Mouse (Mus musculus): ENCODE results near the gene Pacsin1. TPM values are rescaled to one million over a fixed set of nuclear protein-coding genes. Genes with fewer than 3 reads are reported as not detected.
A peak's percentile ranks its signal among the peaks of the same experiment; 100 is the strongest.
"Not testable (repeated sequence)": the region's sequence is repeated elsewhere in the genome, so short reads cannot be mapped to it uniquely, and the experiment has no call there.

Pacsin1 gene
- polyA plus RNA-seq, 1 experiment from 2014 or later, result 11.6 TPM

GRCm38 (mm10) chr17:27638921-27639332 is 16.4 kb upstream of the Pacsin1 start:
- Histone ChIP-seq H3K9ac (no peak overlapping the region), H3K36me3 (no peaks in the 10 kb centered on the region), H3K4me3 (no peak overlapping the region), H3K27me3 (replicated peaks) (no peaks in the 10 kb centered on the region), H3K4me1 (peaks cover 30% of the 10 kb centered on the region), H3K27ac (no peak overlapping the region), H3K9me3 (no peaks in the 10 kb centered on the region), H3K4me2 (replicated peaks) (no peak overlapping the region)
- WGBS, result 85% methylated on average over 20 of the region's 20 CpGs
- ATAC-seq (ENCODE audit: low FRiP score, low read depth), result no peak

DNA sequence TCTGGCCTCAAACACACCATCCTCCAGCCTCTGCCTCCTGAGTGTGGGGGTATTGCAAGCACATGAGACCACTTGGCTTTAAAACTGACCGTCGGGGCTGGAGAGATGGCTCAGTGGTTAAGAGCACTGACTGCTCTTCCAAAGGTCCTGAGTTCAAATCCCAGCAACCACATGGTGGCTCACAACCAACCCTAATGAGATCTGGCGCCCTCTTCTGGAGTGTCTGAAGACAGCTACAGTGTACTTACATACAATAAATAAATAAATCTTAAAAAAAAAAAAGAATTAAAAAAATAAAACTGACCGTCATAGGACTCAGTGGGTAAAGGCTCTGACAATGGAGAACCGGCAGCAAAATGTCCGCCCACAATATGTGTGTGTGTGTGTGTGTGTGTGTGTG is 15.5 kb upstream of the Pacsin1 start:
- not testable (repeated sequence) for H3K9ac ChIP-seq; H3K4me2 ChIP-seq (replicated peaks); H3K36me3 ChIP-seq; H3K27me3 ChIP-seq (replicated peaks); H3K4me3 ChIP-seq; ATAC-seq (ENCODE audit: low FRiP score, low read depth); H3K27ac ChIP-seq; H3K9me3 ChIP-seq
- 92% methylated on average over 6 of the region's 6 CpGs for WGBS
- peaks cover 23% of the 10 kb centered on the region for H3K4me1 ChIP-seq

GRCm38 (mm10) chr17:27642491-27643062 is 12.7 kb upstream of the Pacsin1 start:
- Histone ChIP-seq H3K27ac (peak overlapping the region; percentile 74), H3K4me3 (peak overlapping the region; percentile 5; the same call in 1 of the 2 replicates), H3K36me3 (no peaks in the 10 kb centered on the region), H3K27me3 (replicated peaks) (0 out of 2 replicates have a peak, but pooled peaks cover 4% of the 10 kb centered on the region), H3K4me2 (replicated peaks) (peak overlapping the region; percentile 42), H3K9me3 (no peaks in the 10 kb centered on the region), H3K9ac (no peak overlapping the region), H3K4me1 (peaks cover 13% of the 10 kb centered on the region)
- WGBS, result 3% methylated on average over 12 of the region's 12 CpGs
- ATAC-seq (ENCODE audit: low FRiP score, low read depth), result peak; percentile 91

- Histone ChIP-seq H3K9me3 (no peaks in the 10 kb centered on the region), H3K4me2 (replicated peaks) (peak overlapping the region; percentile 42), H3K27ac (peak overlapping the region; percentile 74), H3K4me3 (no peak overlapping the region), H3K27me3 (replicated peaks) (0 out of 2 replicates have a peak, but pooled peaks cover 4% of the 10 kb centered on the region), H3K36me3 (no peaks in the 10 kb centered on the region), H3K9ac (no peak overlapping the region), H3K4me1 (peaks cover 13% of the 10 kb centered on the region)
- 36% methylated on average over 6 of the region's 6 CpGs for WGBS
- ATAC-seq (ENCODE audit: low FRiP score, low read depth), result peak; percentile 54; the same call in 1 of the 2 replicates
These were observed 12.2 kb upstream of the Pacsin1 start for GRCm38 (mm10) chr17:27643101-27643500.

- 83% methylated on average over 9 of the region's 9 CpGs for WGBS
- Histone ChIP-seq H3K9ac (no peak overlapping the region), H3K36me3 (no peaks in the 10 kb centered on the region)
These were observed 11.6 kb upstream of the Pacsin1 start for GRCm38 (mm10) chr17:27643756-27644155.

GRCm38 (mm10) chr17:27644572-27644971 is 10.7 kb upstream of the Pacsin1 start:
- H3K27ac ChIP-seq, result no peak overlapping the region

More at GRCm38 (mm10) chr17:27643756-27644155, 11.6 kb upstream of the Pacsin1 start:
- no peak overlapping the region for H3K27ac ChIP-seq
- peaks cover 13% of the 10 kb centered on the region for H3K4me1 ChIP-seq
- no peak overlapping the region for H3K4me3 ChIP-seq
- H3K27me3 ChIP-seq (replicated peaks), result 0 out of 2 replicates have a peak, but pooled peaks cover 4% of the 10 kb centered on the region
- ATAC-seq (ENCODE audit: low FRiP score, low read depth), result no peak
- H3K4me2 ChIP-seq (replicated peaks), result no peak overlapping the region
- H3K9me3 ChIP-seq, result no peaks in the 10 kb centered on the region

DNA sequence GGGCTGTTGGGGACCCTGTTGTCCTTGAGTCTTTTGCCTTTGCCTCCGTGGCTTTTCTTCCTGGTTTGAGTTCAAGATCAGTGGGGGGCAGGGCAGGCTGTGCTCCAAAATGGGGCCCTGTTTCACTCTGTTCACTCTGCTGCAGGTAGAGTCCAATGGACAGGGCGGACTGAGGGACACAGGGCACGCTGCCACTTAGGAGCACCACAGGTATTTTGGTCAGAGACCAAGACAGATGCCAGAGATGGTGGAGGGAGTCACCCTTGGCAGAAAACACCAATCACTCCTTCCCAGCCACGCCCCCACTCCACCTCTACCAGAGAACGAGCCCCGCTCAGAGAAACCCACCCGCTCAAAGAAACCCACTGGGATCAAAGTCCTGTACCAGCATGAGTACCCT is 9.5 kb upstream of the Pacsin1 start:
- Histone ChIP-seq H3K36me3 (no peaks in the 10 kb centered on the region), H3K4me3 (no peak overlapping the region), H3K4me1 (peaks cover 13% of the 10 kb centered on the region), H3K27ac (no peak overlapping the region), H3K4me2 (replicated peaks) (no peak overlapping the region), H3K27me3 (replicated peaks) (0 out of 2 replicates have a peak, but pooled peaks cover 4% of the 10 kb centered on the region), H3K9me3 (no peaks in the 10 kb centered on the region), H3K9ac (no peak overlapping the region)
- WGBS, result 38% methylated on average over 7 of the region's 7 CpGs
- no peak for ATAC-seq (ENCODE audit: low FRiP score, low read depth)

More at GRCm38 (mm10) chr17:27644572-27644971, 10.7 kb upstream of the Pacsin1 start:
- H3K4me3 ChIP-seq, result no peak overlapping the region
- peaks cover 13% of the 10 kb centered on the region for H3K4me1 ChIP-seq
- no peak overlapping the region for H3K9ac ChIP-seq
- no peaks in the 10 kb centered on the region for H3K36me3 ChIP-seq
- H3K4me2 ChIP-seq (replicated peaks), result no peak overlapping the region
- ATAC-seq (ENCODE audit: low FRiP score, low read depth), result no peak
- 47% methylated on average over 2 of the region's 2 CpGs for WGBS
- H3K27me3 ChIP-seq (replicated peaks), result 0 out of 2 replicates have a peak, but pooled peaks cover 4% of the 10 kb centered on the region
- no peaks in the 10 kb centered on the region for H3K9me3 ChIP-seq

DNA sequence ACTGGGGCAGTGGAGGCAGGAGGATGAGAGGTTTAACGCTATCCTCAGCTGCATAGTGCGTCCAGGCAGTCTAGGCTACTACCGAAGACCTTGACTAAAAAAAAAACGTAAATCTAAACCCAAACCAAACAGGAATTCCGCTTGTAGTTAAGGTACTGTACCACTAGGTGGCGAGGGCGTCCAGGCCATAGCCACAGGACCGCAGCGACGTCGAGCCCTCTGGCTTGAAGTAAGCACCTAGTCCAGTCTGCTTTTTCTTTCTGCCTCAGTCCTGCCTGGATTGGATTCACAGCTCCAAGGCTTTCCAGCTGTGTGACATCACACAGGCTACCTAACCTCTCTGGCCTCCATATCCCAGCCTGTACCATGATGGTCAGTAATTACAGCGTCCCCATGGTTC is 5.1 kb upstream of the Pacsin1 start:
- WGBS, result 13% methylated on average over 12 of the region's 12 CpGs
- no peak overlapping the region for H3K9ac ChIP-seq
- H3K36me3 ChIP-seq, result no peaks in the 10 kb centered on the region
- no peaks in the 10 kb centered on the region for H3K9me3 ChIP-seq
- no peak overlapping the region for H3K4me2 ChIP-seq (replicated peaks)
- H3K4me1 ChIP-seq, result peaks cover 10% of the 10 kb centered on the region; the same call in 1 of the 2 replicates
- H3K27ac ChIP-seq, result no peak overlapping the region
- no peak for ATAC-seq (ENCODE audit: low FRiP score, low read depth)
- no peak overlapping the region for H3K4me3 ChIP-seq
- H3K27me3 ChIP-seq (replicated peaks), result peaks cover 9% of the 10 kb centered on the region

- H3K4me3 ChIP-seq, result no peak overlapping the region
- no peaks in the 10 kb centered on the region for H3K9me3 ChIP-seq
- H3K4me1 ChIP-seq, result peaks cover 14% of the 10 kb centered on the region
- H3K36me3 ChIP-seq, result no peaks in the 10 kb centered on the region
- no peak overlapping the region for H3K27ac ChIP-seq
- no peak overlapping the region for H3K4me2 ChIP-seq (replicated peaks)
- 82% methylated on average over 13 of the region's 13 CpGs for WGBS
- H3K27me3 ChIP-seq (replicated peaks), result peaks cover 13% of the 10 kb centered on the region
- ATAC-seq (ENCODE audit: low FRiP score, low read depth), result no peak
- no peak overlapping the region for H3K9ac ChIP-seq
These were observed 4.7 kb upstream of the Pacsin1 start for GRCm38 (mm10) chr17:27650586-27650985.

- peaks cover 23% of the 10 kb centered on the region for H3K4me1 ChIP-seq
- H3K36me3 ChIP-seq, result no peaks in the 10 kb centered on the region
- H3K27me3 ChIP-seq (replicated peaks), result peaks cover 24% of the 10 kb centered on the region
- no peak overlapping the region for H3K4me2 ChIP-seq (replicated peaks)
- WGBS, result 84% methylated on average over 23 of the region's 23 CpGs
- H3K4me3 ChIP-seq, result no peak overlapping the region
- H3K9ac ChIP-seq, result no peak overlapping the region
- ATAC-seq (ENCODE audit: low FRiP score, low read depth), result no peak
- H3K27ac ChIP-seq, result no peak overlapping the region
- H3K9me3 ChIP-seq, result no peaks in the 10 kb centered on the region
These were observed 3.1 kb upstream of the Pacsin1 start for GRCm38 (mm10) chr17:27652046-27652790.

- Histone ChIP-seq H3K4me1 (peaks cover 23% of the 10 kb centered on the region), H3K9me3 (no peaks in the 10 kb centered on the region)
- WGBS, result 55% methylated on average over 10 of the region's 10 CpGs
These were observed 1.9 kb upstream of the Pacsin1 start for GRCm38 (mm10) chr17:27653253-27653959.

DNA sequence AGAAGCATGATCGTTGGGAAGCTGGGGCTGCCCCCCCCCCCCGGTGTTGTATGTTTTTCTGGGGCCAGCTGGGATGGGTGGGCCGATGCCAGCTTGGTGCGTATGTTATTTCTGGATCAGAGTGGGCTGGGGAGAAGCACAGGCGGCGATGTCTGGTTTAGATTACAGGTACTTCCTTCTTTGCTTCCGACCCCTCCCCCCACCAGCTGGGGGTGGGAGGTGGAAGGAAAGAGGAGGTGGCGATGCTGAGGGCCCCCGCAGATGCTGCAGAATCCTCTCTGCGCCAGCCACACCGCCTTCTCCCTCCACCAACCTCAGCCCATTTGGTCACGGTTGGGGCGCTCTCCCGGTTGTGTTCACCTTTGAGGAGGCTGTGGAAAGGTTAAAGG is 696 bp downstream of the Pacsin1 start:
- no peak for ATAC-seq (ENCODE audit: low FRiP score, low read depth)
- Histone ChIP-seq H3K9me3 (no peaks in the 10 kb centered on the region), H3K27ac (no peak overlapping the region), H3K36me3 (no peaks in the 10 kb centered on the region), H3K9ac (peak overlapping the region; percentile 73), H3K4me2 (replicated peaks) (peak overlapping the region; percentile 90), H3K4me3 (peak overlapping the region; percentile 60), H3K27me3 (replicated peaks) (peaks cover 26% of the 10 kb centered on the region), H3K4me1 (peaks cover 23% of the 10 kb centered on the region)
- 5% methylated on average over 14 of the region's 14 CpGs for WGBS

More at GRCm38 (mm10) chr17:27653253-27653959, 1.9 kb upstream of the Pacsin1 start:
- no peak overlapping the region for H3K27ac ChIP-seq
- H3K36me3 ChIP-seq, result no peaks in the 10 kb centered on the region
- no peak overlapping the region for H3K4me2 ChIP-seq (replicated peaks)
- H3K27me3 ChIP-seq (replicated peaks), result peaks cover 26% of the 10 kb centered on the region
- no peak for ATAC-seq (ENCODE audit: low FRiP score, low read depth)
- no peak overlapping the region for H3K4me3 ChIP-seq
- H3K9ac ChIP-seq, result no peak overlapping the region
